Mouse (Mus musculus) ovary, postnatal 10 days (tissue): Measurements from ENCODE around the gene Zbtb17.

Experiments used
- DNase-seq: peaks from one replicate; pipeline ENCODE4 v3.0.0; 2022; ENCODE audit warnings: low spot score

Gene Zbtb17

GRCm38 (mm10) chr4:141425484-141426479 lies 18.7 kb upstream of the Zbtb17 start:
- no peak for DNase-seq

GRCm38 (mm10) chr4:141426796-141427745 lies 17.4 kb upstream of the Zbtb17 start:
- DNase-seq = no peak

- DNase-seq = no peak
Measured at GRCm38 (mm10) chr4:141427921-141428320, 16.5 kb upstream of the Zbtb17 start.

GRCm38 (mm10) chr4:141429381-141429780 lies 15.1 kb upstream of the Zbtb17 start:
- no peak for DNase-seq

GRCm38 (mm10) chr4:141429847-141430246 lies 14.6 kb upstream of the Zbtb17 start:
- no peak for DNase-seq

- no peak for DNase-seq
Measured at GRCm38 (mm10) chr4:141430997-141431396, 13.5 kb upstream of the Zbtb17 start.

- no peak for DNase-seq
Measured at GRCm38 (mm10) chr4:141432666-141433065, 11.8 kb upstream of the Zbtb17 start.

- DNase-seq = no peak
Measured at GRCm38 (mm10) chr4:141433191-141433590, 11.3 kb upstream of the Zbtb17 start.

- no peak for DNase-seq
Measured at GRCm38 (mm10) chr4:141435974-141436373, 8.5 kb upstream of the Zbtb17 start, which contains the start of gene Srarp. Srarp (minus strand) TSS chr4:141436105.

GRCm38 (mm10) chr4:141439083-141439803 lies 5.2 kb upstream of the Zbtb17 start:
- DNase-seq = no peak

GRCm38 (mm10) chr4:141440877-141441276 lies 3.6 kb upstream of the Zbtb17 start:
- no peak for DNase-seq

- no peak for DNase-seq
Measured at GRCm38 (mm10) chr4:141443641-141444429, 619 bp upstream of the Zbtb17 start.

- DNase-seq = no peak
Measured at GRCm38 (mm10) chr4:141445328-141445720, 870 bp downstream of the Zbtb17 start.

GRCm38 (mm10) chr4:141446211-141446610 lies 1.8 kb downstream of the Zbtb17 start:
- DNase-seq = no peak

- DNase-seq = no peak
Measured at GRCm38 (mm10) chr4:141451251-141451650, 6.8 kb downstream of the Zbtb17 start.

- no peak for DNase-seq
Measured at GRCm38 (mm10) chr4:141451916-141452450, 7.5 kb downstream of the Zbtb17 start.

- DNase-seq = no peak
Measured at GRCm38 (mm10) chr4:141454581-141455350, 10.3 kb downstream of the Zbtb17 start.

GRCm38 (mm10) chr4:141455526-141455925 lies 11.1 kb downstream of the Zbtb17 start:
- no peak for DNase-seq

GRCm38 (mm10) chr4:141456193-141456938 lies 11.9 kb downstream of the Zbtb17 start:
- no peak for DNase-seq
